Mouse (Mus musculus) liver (tissue): ENCODE data around the gene AC134908.4.

ENCODE experiments used
- DNase-seq: peaks from one replicate; pipeline ENCODE4 v3.0.0-alpha.2; 2020; ENCODE audit warnings: mixed read lengths

AC134908.4 gene

GRCm38 (mm10) chr17:25806507-25806906, 11.0 kb upstream of the AC134908.4 start:
- DNase-seq = no peak

DNA sequence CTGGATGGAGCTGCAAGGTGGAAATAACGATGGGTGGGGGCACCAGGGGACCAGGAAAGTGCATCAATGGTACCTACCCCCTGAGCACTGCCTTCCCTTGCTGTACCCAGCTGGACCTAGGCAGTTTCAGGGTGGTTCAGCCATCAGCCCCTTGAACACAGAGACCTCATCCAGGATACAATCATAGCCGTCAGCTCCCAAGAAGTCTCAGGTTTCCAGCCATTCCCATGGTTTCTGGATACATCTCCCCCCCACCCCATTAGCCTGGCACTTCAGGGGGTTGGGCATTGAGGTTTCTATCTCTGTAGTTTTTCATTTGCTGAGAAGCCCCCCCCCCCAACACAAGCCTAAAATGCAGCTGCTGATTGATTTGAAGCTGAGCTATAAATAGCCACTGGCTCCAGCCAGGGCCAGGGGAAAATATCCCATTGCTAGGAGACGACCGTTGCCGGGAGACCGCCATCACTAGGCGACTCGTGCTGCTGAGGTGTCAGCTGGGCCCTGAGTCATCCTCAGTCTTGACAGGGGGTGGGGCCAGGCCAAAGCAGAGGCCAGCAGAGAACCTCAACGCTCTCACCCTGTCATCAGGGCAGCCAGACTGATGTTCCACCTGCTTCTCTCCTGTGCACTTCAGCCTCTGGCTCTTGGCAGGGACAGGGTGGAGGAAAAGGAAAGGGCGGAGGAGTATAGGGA, 7.5 kb upstream of the AC134908.4 start:
- DNase-seq = no peak

DNA sequence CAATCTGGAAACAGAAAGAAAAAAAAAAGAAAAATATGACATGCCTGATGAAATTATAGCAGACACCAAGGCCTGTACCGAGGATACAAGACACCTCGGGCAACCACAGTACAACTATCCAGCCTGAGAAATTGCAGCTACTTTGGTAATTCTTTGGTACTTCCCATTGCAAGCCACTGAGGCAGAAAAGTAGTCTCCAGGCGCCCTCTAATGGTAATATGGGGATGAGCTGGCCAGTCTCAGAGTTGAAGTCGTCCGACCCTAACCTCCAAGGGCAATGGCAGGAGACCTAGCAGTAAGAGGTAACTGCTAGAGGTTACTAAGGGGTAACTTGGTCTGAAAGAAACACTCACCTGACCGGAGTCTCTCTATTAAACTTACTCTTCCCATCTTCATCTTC, 5.6 kb upstream of the AC134908.4 start:
- DNase-seq = peak; percentile 57

DNA sequence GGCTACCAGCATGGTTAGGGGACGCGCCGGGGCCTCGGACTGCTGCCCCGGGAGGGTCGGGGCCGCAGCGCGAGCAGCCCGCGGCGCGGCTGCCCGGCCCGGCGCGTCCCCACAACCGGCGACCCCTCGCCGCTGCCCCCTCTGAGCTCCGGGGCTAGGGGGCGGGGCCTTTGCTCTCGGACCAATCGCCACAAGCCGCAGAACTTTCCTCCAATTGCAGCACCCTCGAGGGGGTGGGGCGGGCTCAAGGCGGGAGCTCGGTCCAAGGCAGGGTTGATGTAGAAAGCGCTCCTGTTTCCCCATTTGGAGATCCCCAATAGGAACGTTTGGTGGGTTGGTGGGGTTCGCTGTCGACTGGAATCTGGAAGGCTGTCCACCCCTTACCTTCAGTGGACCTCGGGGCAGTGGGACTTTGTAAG, 1.5 kb upstream of the AC134908.4 start, which contains the start of gene Metrn:
Metrn (minus strand) TSS at position 186 of the 419 bp plus-strand sequence.
- DNase-seq = peak; percentile 93

- DNase-seq = peak; percentile 18
These were observed 832 bp upstream of the AC134908.4 start for GRCm38 (mm10) chr17:25796211-25796771.

GRCm38 (mm10) chr17:25794998-25795397, 461 bp downstream of the AC134908.4 start:
- no peak for DNase-seq

- DNase-seq = no peak
These were observed 1.3 kb downstream of the AC134908.4 start for GRCm38 (mm10) chr17:25794197-25794596.

- DNase-seq = peak; percentile 76
These were observed 2.8 kb downstream of the AC134908.4 start, which contains the start of gene Fam173a for GRCm38 (mm10) chr17:25792615-25793014. Gene Fam173a (minus strand): TSS chr17:25792901.

- DNase-seq = peak; percentile 84
These were observed 3.5 kb downstream of the AC134908.4 start for GRCm38 (mm10) chr17:25791843-25792527.

DNA sequence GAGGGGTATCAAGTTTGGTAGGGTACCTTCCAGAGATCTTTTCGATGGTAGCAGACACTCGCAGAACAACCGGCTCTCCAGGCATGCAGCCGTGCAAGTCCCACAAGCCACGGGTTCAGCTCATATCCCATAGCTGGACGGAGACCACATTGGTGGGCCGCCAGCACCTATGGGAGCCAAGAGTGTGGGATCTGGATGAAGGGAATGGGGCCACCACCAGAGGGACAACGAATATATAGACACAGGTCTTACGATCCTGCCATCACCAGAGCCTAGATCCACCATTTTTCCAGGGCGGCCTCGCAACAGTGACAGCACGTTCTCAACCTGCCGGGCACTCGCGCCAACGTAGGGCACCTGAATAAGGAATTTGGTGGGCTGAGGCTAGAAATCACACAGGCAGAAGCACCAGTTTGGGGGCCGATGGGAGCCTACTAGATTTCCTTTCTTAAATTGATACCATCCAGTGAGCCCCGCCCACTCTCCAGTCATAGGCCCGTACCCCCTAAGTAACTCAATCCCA, 4.1 kb downstream of the AC134908.4 start:
- DNase-seq = no peak

GRCm38 (mm10) chr17:25786781-25787504, 8.5 kb downstream of the AC134908.4 start:
- DNase-seq = no peak

GRCm38 (mm10) chr17:25786280-25786679, 9.2 kb downstream of the AC134908.4 start, which contains the start of gene Ccdc78:
Gene Ccdc78 (plus strand): TSS chr17:25786580.
- DNase-seq = no peak

DNA sequence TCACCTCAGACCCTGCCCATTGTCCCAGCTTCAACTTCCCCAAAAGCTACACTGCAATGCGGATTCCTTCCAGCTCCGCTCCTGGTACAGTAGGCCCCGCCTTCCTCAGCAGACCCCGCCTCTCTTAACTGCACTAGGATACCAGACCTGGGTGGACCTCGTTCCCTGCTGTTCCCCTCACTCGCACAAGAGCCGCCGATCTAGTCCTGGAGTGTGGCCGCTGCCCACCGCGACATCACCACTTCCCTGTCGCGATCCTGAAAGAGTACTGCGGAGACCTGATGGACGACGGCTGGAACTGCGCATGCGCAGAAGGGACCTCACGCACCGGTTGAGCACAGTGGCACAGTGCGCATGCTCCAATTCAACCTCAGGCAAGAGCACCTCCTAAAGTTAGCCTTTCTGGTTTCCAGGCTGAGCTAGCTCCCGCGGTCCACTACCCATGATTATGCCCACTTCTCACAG, 10.1 kb downstream of the AC134908.4 start, which contains the start of gene Haghl:
Haghl (minus strand) TSS at position 393 of the 465 bp plus-strand sequence.
- DNase-seq = peak; percentile 96

DNA sequence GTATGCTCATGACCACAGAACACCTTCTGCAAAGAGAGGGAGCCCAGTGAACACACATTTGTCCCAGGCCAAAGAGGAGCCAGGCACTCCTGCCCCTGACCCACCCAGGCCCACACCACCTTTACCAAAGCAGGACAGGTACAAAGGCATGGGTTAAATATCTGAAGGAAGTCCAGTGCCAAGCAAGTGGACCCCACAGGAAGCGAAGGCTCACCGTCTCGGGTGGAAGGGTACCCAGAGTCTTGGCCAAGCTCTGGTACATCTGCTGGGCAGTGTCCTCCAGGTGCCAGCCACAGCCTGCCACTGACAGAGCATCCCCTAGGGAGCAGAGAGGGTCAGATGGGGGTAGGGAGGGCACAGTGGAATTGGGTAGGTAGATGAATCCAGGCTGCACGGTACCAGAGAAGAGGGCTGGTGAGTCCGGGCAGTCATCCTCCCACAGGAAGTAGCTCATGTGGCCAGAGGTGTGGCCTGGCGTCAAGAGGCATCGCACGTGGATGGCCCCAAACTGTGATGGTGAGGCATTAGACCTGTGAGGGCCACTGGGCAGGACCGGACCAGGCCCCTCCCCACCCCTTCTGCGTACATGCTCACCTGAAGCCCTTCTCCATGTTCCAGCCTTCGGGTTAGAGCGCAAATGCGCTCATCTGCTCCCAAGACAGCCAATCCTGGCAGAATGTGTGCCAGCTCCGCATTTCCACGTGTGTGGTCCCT, 11.4 kb downstream of the AC134908.4 start:
- DNase-seq = no peak

- DNase-seq = no peak
These were observed 12.4 kb downstream of the AC134908.4 start for GRCm38 (mm10) chr17:25783086-25783485.

DNA sequence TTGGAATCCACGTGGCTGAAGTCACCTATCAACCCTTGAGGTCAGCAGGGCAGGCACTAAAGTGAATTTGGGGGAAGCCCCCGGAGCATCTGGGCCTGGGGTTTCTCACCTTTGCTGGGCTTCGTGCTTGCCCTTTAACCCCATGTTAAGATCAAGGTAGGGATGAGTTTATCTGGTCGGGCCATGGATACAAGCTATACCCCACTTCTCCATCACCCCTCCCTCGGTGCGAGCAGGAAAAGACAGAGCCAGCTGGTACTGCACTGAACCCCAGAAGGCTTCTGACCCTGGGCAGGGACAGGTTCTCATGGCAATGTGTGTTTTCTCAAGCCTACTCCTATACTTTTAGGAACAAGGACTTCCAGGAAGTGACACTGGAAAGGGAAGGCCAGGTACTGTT, 14.1 kb downstream of the AC134908.4 start:
- DNase-seq = no peak

GRCm38 (mm10) chr17:25777948-25778347, 17.5 kb downstream of the AC134908.4 start:
- DNase-seq = no peak

DNA sequence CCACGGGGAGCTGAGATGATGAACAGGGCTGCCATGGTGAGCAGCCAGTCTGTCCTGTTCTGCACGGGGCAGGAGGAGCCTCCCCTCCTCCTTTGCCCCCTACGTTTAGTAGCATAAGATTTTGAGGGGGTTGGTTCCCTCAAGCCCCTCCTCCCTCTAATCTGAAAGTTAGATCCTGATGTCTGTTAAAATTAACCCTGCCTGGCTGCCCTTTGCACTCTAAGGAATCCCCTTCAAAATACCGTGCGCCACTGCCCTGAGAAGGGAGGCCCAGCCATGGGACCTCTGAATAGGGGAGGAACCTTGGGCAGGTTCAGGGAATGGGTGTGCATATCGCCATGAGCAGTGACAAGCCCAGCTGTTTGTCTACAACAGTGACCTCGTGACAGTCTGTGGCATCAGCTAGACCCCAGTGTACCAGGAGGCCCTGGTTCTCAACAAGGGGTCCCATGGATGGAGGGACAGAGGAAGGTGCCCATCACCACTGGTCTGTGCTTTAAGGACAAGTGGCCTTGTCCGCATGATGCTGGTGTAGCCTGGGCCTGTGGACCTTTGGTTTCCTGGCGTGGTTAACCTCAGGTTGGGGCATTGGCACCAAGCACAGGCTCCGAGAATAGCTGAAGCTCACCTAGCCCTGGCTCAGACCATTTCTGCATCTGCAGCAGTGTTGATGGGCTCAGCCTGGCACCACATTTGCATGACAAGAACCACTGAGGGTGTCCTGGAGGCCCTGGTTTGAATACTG, 20.0 kb downstream of the AC134908.4 start:
- no peak for DNase-seq

DNA sequence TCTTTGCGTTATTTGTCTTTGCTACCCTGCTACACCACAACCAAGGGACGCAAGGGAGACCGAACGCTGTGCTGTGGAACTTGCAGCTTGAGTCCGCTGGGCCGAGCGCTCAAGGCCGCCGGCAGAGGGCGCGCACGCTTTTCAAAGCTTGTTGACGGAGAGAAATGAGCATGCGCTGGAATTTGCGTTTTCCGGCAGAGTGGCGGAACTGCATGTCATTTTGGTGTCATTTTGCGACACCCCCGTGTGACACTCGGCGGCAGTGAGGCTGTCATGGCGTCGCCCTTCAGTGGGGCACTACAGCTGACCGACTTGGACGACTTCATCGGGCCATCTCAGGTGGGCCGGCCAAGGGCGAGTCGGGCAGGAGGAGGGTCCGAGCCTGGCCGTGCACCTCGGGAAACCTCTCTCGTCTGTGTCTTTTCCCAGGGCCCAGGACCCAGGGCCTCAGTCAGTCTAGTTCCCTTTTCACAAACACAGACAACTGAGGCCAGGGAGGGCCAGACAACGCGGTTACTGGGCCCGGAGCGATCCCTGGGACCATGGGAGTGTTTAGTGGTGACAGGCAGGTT, 21.8 kb downstream of the AC134908.4 start, which contains the start of gene Narfl:
Narfl (plus strand) TSS at position 228 of the 572 bp plus-strand sequence.
- peak; percentile 98 for DNase-seq

DNA sequence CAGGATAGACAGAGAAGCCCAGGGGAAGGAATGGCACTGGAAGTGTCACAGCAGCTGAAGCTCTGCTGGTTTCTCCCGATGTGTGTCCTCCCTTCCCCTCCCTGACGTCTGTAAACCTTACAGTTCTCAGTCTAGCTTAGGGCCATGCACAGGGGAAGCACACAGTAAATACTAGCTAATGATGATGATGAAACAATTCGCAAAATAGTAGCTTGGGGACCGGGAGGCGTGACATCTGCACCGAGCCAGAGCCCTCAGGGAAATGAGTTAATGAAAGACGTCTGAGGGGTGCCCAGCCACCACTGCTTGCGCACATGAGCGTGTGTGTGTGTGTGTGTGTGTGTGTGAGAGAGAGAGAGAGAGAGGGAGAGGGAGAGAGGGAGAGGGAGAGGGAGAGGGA, 26.1 kb downstream of the AC134908.4 start:
- no peak for DNase-seq

DNA sequence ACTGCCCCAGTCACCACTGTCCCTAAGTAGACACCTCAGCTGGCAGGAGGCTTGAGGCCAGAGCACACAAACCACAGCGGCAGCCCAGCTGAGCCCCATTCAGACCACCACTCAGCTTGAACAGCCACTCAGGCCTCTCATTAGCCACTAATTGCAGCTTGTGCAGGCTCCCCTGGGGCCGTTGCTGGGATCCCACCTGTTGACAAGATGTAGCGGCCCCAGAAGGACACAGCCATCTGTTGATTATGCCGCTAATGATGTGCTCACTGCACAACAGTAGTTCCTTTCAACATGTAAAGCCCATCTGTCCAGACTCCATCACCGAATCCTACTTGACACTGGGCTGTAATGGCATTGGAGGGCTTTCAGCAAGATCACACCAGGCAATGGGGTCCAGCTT, 29.6 kb downstream of the AC134908.4 start:
- no peak for DNase-seq
